Mouse (Mus musculus) neural tube, embryonic 14.5 days (tissue): ENCODE results near the gene Aldh1b1. TPM values are rescaled to one million over a fixed set of nuclear protein-coding genes. Genes with fewer than 3 reads are reported as not detected.

Experiments used
- ATAC-seq: fragments of 200-750 bp; cut with Nextera tagmentation; 2 replicates; pipeline ENCODE4 v1.8.0; 2017; ENCODE audit warnings: low read depth, mild to moderate bottlenecking, moderate TSS enrichment, moderate library complexity
- H3K27ac ChIP-seq: fragments of 300-500 bp; sonication (generic); 2 replicates; pipeline ENCODE4 v1.5.1; 2014; ENCODE audit warnings: low read depth, mild to moderate bottlenecking, control low read depth, low read length, moderate library complexity, mixed read lengths
- H3K27me3 ChIP-seq: fragments of 300-500 bp; sonication (generic); 2 replicates; pipeline ENCODE4 v1.6.1; 2014; ENCODE audit warnings: low read length; ENCODE audit not compliant: control insufficient read depth, insufficient read depth
- H3K36me3 ChIP-seq: fragments of 300-500 bp; sonication (generic); 2 replicates; pipeline ENCODE4 v1.6.1; 2014; ENCODE audit warnings: low read length, mixed read lengths; ENCODE audit not compliant: control insufficient read depth, insufficient read depth
- H3K4me1 ChIP-seq: fragments of 300-500 bp; sonication (generic); 2 replicates; pipeline ENCODE4 v1.6.1; 2014; ENCODE audit warnings: low read length; ENCODE audit not compliant: control insufficient read depth, insufficient read depth
- H3K4me2 ChIP-seq: fragments of 300-500 bp; sonication (generic); 2 replicates; pipeline ENCODE4 v1.6.1; 2014; ENCODE audit warnings: mild to moderate bottlenecking, low read depth, low read length, control low read depth
- H3K4me3 ChIP-seq: fragments of 300-500 bp; sonication (generic); 2 replicates; pipeline ENCODE4 v1.5.1; 2014; ENCODE audit warnings: low read depth, low read length, control low read depth, mixed read lengths
- H3K9ac ChIP-seq: fragments of 300-500 bp; sonication (generic); replicated peaks from 2 replicates; pipeline ENCODE4 v1.6.1; 2014; ENCODE audit warnings: low read depth, mild to moderate bottlenecking, control low read depth, low read length, mixed read lengths
- H3K9me3 ChIP-seq: fragments of 300-500 bp; sonication (generic); 2 replicates; pipeline ENCODE4 v1.6.1; 2016; ENCODE audit warnings: low read length; ENCODE audit not compliant: control insufficient read depth
- WGBS: fragments of 180-500 bp; shearing (Covaris S2); extraction: QIAGEN DNeasy Blood & Tissue Kit; methylation state at CpG from one replicate; pipeline ENCODE4 v1.1.7; 2014; 5-methylcytosine and 5-hydroxymethylcytosine counted together
- polyA plus RNA-seq: library from polyadenylated mRNA; unstranded; fragments of >200 nt; fragmentation: Nextera tagmentation; extraction: Ambion mirVana; gene quantifications from 2 replicates; pipeline ENCODE4 v1.2.1, GENCODE M21; 2014

The Aldh1b1 gene
- polyA plus RNA-seq, 1 experiment from 2014 or later = 9.1 TPM

- peak; percentile 67 for ATAC-seq
- Histone ChIP-seq H3K27ac (peak within 1 kb of the TSS; percentile 92), H3K36me3 (no peaks in the 10 kb centered on the region), H3K4me2 (peak within 1 kb of the TSS; percentile 67), H3K9ac (peak within 1 kb of the TSS; percentile 82), H3K4me3 (peak within 1 kb of the TSS; percentile 59), H3K4me1 (peaks cover 39% of the 10 kb centered on the region), H3K27me3 (peaks cover 4% of the 10 kb centered on the region; the same call in 1 of the 2 replicates), H3K9me3 (no peaks in the 10 kb centered on the region)
- WGBS = 1% methylated on average over 75 of the region's 91 CpGs
Measured at GRCm38 (mm10) chr4:45826275-45827040, 27.6 kb downstream of the Aldh1b1 start, which contains the start of gene Igfbpl1. Gene Igfbpl1, minus strand, starts transcription at chr4:45826923.

GRCm38 (mm10) chr4:45829907-45830759 lies 31.3 kb downstream of the Aldh1b1 start:
- Histone ChIP-seq H3K9me3 (no peaks in the 10 kb centered on the region), H3K36me3 (no peaks in the 10 kb centered on the region), H3K27me3 (peaks cover 4% of the 10 kb centered on the region; the same call in 1 of the 2 replicates), H3K4me1 (peaks cover 30% of the 10 kb centered on the region), H3K4me2 (no peak overlapping the region), H3K27ac (peak overlapping the region; percentile 80), H3K9ac (peak overlapping the region; percentile 21; the same call in 1 of the 2 replicates), H3K4me3 (no peak overlapping the region)
- 17% methylated on average over 13 of the region's 13 CpGs for WGBS
- ATAC-seq = no peak

GRCm38 (mm10) chr4:45831996-45832395 lies 33.2 kb downstream of the Aldh1b1 start:
- no peak overlapping the region for H3K9ac ChIP-seq
- WGBS = 55% methylated on average over 7 of the region's 7 CpGs
- no peak overlapping the region for H3K27ac ChIP-seq
- peaks cover 27% of the 10 kb centered on the region for H3K4me1 ChIP-seq
- H3K4me3 ChIP-seq = no peak overlapping the region
- ATAC-seq = no peak
- H3K4me2 ChIP-seq = no peak overlapping the region
- H3K27me3 ChIP-seq = no peaks in the 10 kb centered on the region
- no peaks in the 10 kb centered on the region for H3K9me3 ChIP-seq
- no peaks in the 10 kb centered on the region for H3K36me3 ChIP-seq

- Histone ChIP-seq H3K27ac (no peak overlapping the region), H3K9me3 (no peaks in the 10 kb centered on the region), H3K4me3 (no peak overlapping the region), H3K9ac (no peak overlapping the region), H3K4me1 (peaks cover 26% of the 10 kb centered on the region), H3K4me2 (no peak overlapping the region), H3K27me3 (no peaks in the 10 kb centered on the region), H3K36me3 (no peaks in the 10 kb centered on the region)
- no peak for ATAC-seq
- 36% methylated on average over 5 of the region's 5 CpGs for WGBS
Measured at GRCm38 (mm10) chr4:45833461-45833860, 34.6 kb downstream of the Aldh1b1 start.

- H3K36me3 ChIP-seq = no peaks in the 10 kb centered on the region
- 57% methylated on average over 14 of the region's 14 CpGs for WGBS
- H3K9ac ChIP-seq = no peak overlapping the region
- H3K4me2 ChIP-seq = no peak overlapping the region
- no peaks in the 10 kb centered on the region for H3K27me3 ChIP-seq
- H3K27ac ChIP-seq = no peak overlapping the region
- ATAC-seq = no peak
- no peaks in the 10 kb centered on the region for H3K4me1 ChIP-seq
- H3K4me3 ChIP-seq = no peak overlapping the region
- H3K9me3 ChIP-seq = no peaks in the 10 kb centered on the region
Measured at GRCm38 (mm10) chr4:45844355-45844754, 45.5 kb downstream of the Aldh1b1 start.

GRCm38 (mm10) chr4:45846263-45846662 lies 47.4 kb downstream of the Aldh1b1 start:
- Histone ChIP-seq H3K4me3 (no peak overlapping the region), H3K4me1 (no peaks in the 10 kb centered on the region), H3K27me3 (no peaks in the 10 kb centered on the region), H3K27ac (no peak overlapping the region), H3K4me2 (no peak overlapping the region), H3K9me3 (no peaks in the 10 kb centered on the region), H3K9ac (no peak overlapping the region), H3K36me3 (no peaks in the 10 kb centered on the region)
- WGBS = 91% methylated on average over 2 of the region's 2 CpGs
- ATAC-seq = no peak

- Histone ChIP-seq H3K9ac (no peak within 1 kb of the TSS), H3K27ac (peak within 1 kb of the TSS; percentile 10; the same call in 1 of the 2 replicates), H3K9me3 (no peaks in the 10 kb centered on the region), H3K4me3 (no peak within 1 kb of the TSS), H3K27me3 (no peaks in the 10 kb centered on the region), H3K36me3 (no peaks in the 10 kb centered on the region), H3K4me1 (no peaks in the 10 kb centered on the region), H3K4me2 (no peak within 1 kb of the TSS)
- 18% methylated on average over 10 of the region's 10 CpGs for WGBS
- no peak for ATAC-seq
Measured at GRCm38 (mm10) chr4:45848109-45848824, 49.4 kb downstream of the Aldh1b1 start, which contains the start of gene Stra6l. Gene Stra6l, plus strand, starts transcription at chr4:45848664.

GRCm38 (mm10) chr4:45848825-45849156 lies 50.0 kb downstream of the Aldh1b1 start:
- no peak overlapping the region for H3K4me2 ChIP-seq

More at GRCm38 (mm10) chr4:45848825-45849156, 50.0 kb downstream of the Aldh1b1 start:
- H3K9me3 ChIP-seq = no peaks in the 10 kb centered on the region
- H3K36me3 ChIP-seq = no peaks in the 10 kb centered on the region
- H3K9ac ChIP-seq = no peak overlapping the region
- H3K27me3 ChIP-seq = no peaks in the 10 kb centered on the region
- no peaks in the 10 kb centered on the region for H3K4me1 ChIP-seq
- 14% methylated on average over 10 of the region's 10 CpGs for WGBS
- no peak overlapping the region for H3K4me3 ChIP-seq
- H3K27ac ChIP-seq = peak overlapping the region; percentile 10; the same call in 1 of the 2 replicates
- ATAC-seq = no peak
